Mouse (Mus musculus): Measurements from ENCODE around the gene Ccs.

DNA sequence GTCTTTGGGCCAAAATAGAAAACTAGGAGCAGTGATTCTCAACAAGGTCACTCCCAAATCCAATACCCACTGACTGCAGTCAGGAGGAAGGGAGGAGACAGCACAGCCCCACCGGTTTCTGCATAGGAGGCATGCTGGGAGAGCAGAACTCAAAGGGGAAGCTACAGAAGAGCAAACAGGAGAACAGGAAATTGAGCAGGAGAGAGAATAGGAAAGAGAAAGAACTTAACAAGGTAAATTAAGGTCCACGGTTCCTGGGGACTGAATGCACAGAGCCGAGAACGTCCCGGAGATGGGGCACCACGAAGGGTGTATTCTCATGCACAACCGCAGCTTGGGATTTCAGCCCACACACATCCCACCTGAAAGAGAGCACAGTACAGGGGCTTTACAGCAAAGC lies 53.9 kb downstream of the Ccs start:
- TF ChIP-seq CTCF (IDR thresholded peaks at IDR 0.05; ENCODE audit: low read depth, low read length) = no peak
- no peak for TF ChIP-seq GATA1 (IDR thresholded peaks at IDR 0.05; ENCODE audit: borderline replicate concordance, low read length)
- TF ChIP-seq POLR2AphosphoS5 (IDR thresholded peaks at IDR 0.05; ENCODE audit: insufficient replicate concordance, low read depth, low read length) = no peak
